Mouse (Mus musculus): ENCODE data around the gene Ube2dnl2.

Gene Ube2dnl2

DNA sequence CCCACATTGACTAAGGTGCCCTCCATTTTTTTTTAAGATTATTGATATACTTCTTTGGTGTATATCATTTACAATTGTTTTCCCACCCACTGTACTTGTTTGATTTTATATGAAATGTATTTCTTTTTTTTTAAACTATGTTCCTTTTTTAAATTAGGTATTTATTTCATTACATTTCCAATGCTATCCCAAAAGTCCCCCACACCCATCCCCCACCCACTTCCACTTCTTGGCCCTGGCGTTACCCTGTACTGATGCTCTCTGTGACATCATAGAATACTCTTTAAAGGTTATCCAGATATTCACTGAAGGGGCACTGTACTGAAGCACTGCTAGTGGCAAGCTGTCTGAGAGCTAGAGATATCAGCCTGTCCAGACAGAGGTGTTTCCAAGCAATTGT lies at the start of gene Ube2dnl2:
Gene Ube2dnl2, plus strand, starts transcription at position 301 of the 400 bp plus-strand sequence.
- in situ Hi-C loops (cut with MboI, MseI), result loop anchor here (25.0 kb wide), 1 partner anchor 530 kb away; no protein-coding TSS in a partner anchor

GRCm38 (mm10) chrX:114895489-114895888 lies 11.9 kb upstream of the Ube2dnl2 start:
- in situ Hi-C loops (cut with MboI, MseI), result no loop called here

DNA sequence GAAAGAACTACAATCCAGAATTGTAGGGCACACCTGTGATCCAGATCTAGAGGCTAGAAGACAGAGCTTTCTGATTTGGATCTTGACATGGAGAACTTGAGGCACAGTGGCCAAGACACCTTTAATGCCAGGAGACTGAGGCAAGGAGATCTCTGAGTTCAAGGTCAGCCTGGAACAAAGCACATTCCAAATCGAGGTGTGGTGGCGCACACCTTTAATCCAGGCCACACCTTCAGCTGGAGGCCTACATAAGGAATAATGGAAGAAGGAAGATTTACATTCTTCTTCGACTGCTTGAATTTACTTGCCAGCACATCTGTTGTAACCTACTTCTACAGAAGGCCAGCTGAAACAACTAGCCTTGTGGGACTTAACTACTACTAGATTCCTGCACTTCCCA lies 9.9 kb upstream of the Ube2dnl2 start:
- in situ Hi-C loops (cut with MboI, MseI), result no loop called here

DNA sequence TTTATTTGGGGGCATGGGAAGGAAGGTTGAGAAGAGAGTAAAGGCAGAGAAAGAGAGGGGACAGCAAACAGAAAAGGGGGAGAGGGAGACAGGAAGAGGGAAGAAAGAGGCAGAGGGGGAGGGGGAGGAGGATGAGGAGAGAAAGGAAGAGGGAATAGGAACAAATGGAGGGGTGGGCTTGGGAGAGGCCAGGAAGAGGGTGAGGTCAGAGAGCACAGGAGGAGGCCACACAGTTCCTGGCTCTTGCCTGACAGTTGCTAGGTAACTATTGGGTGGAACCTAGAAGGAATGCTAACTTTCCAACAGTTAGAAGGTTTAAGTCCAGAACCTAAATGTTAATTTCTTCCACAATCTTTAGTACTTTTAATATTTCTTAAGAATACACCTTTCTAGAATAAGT lies 4.0 kb upstream of the Ube2dnl2 start:
- in situ Hi-C loops (cut with MboI, MseI), result loop anchor here (25.0 kb wide), 1 partner anchor 534 kb away; no protein-coding TSS in a partner anchor

DNA sequence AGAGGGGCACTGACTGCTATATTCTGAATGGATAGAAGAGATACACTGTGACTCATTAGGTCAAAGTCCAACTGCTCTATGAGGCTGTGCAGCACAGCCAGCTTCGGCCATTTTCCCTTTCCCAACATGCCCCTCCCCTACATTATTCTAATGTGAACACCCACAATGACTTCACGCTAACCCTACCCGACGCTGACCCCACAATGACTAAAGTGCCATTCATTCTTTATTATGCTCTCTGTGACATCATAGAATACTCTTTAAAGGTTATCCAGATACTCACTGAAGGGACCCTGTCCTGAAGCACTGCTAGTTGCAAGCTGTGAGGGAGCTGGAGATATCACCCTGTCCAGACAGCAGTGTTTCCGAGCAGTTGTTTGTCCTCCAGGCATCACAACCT lies 2.7 kb upstream of the Ube2dnl2 start, which contains the start of gene Ube2dnl1:
Gene Ube2dnl1, plus strand, starts transcription at position 301 of the 400 bp plus-strand sequence.
- in situ Hi-C loops (cut with MboI, MseI), result loop anchor here (25.0 kb wide), 1 partner anchor 533 kb away; no protein-coding TSS in a partner anchor

DNA sequence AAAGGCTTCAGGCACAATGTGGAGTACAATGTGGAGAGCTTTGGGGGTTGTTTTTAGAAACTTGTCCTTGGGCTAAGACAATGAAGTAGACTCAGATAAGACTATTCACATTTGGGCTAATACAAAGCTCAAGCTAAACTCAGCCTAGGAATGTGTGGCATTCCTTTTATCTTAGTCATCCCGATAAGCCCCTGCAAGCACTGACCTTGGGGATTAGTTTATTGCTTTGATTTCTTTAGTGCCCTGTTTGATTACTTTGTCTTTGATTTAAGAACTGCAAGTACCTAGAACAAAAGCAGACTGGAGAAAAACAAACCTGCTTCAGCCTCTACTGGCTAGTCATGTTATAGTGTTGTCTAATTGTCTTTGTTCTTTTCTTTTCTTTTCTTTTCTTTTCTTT lies 47.7 kb downstream of the Ube2dnl2 start:
- in situ Hi-C loops (cut with MboI, MseI), result no loop called here

Measured in regulatory T cell (primary cell).